Mouse (Mus musculus) limb, embryonic 14.5 days (tissue): Measurements from ENCODE around the gene Rcbtb2. TPM values are rescaled to one million over a fixed set of nuclear protein-coding genes. Genes with fewer than 3 reads are reported as not detected.

Experiments
- ATAC-seq: fragments of 200-750 bp; cut with Nextera tagmentation; 2 replicates; pipeline ENCODE4 v1.8.0; 2017; ENCODE audit warnings: low read depth, moderate number of reproducible peaks, moderate TSS enrichment; ENCODE audit not compliant: low FRiP score
- DNase-seq: peaks from one replicate; pipeline ENCODE4 v3.0.0-alpha.2; 2015; ENCODE audit warnings: low spot score
- H3K27ac ChIP-seq: fragments of 300-500 bp; sonication (generic); replicated peaks from 2 replicates; pipeline ENCODE4 v1.5.1; 2014; ENCODE audit warnings: low read depth, mild to moderate bottlenecking, low read length, moderate library complexity, mixed read lengths
- H3K27me3 ChIP-seq: fragments of 300-500 bp; sonication (generic); 2 replicates; pipeline ENCODE4 v1.6.1; 2014; ENCODE audit warnings: low read length, mixed read lengths; ENCODE audit not compliant: control insufficient read depth, insufficient read depth
- H3K36me3 ChIP-seq: fragments of 300-500 bp; sonication (generic); 2 replicates; pipeline ENCODE4 v1.6.1; 2014; ENCODE audit warnings: mild to moderate bottlenecking, low read length, moderate library complexity, mixed read lengths; ENCODE audit not compliant: control insufficient read depth, insufficient read depth
- H3K4me1 ChIP-seq: fragments of 300-500 bp; sonication (generic); 2 replicates; pipeline ENCODE4 v1.6.1; 2014; ENCODE audit warnings: antibody characterized with exemption, low read length, mixed read lengths; ENCODE audit not compliant: control insufficient read depth, insufficient read depth
- H3K4me2 ChIP-seq: fragments of 300-500 bp; sonication (generic); replicated peaks from 2 replicates; pipeline ENCODE4 v1.6.1; 2014; ENCODE audit warnings: low read depth, mild to moderate bottlenecking, low read length, moderate library complexity; ENCODE audit not compliant: severe bottlenecking
- H3K4me3 ChIP-seq: fragments of 300-500 bp; sonication (generic); replicated peaks from 2 replicates; pipeline ENCODE4 v1.5.1; 2014; ENCODE audit warnings: low read length
- H3K9ac ChIP-seq: fragments of 300-500 bp; sonication (generic); 2 replicates; pipeline ENCODE4 v1.6.1; 2014; ENCODE audit warnings: mild to moderate bottlenecking, low read depth, low read length, moderate library complexity; ENCODE audit not compliant: severe bottlenecking
- H3K9me3 ChIP-seq: fragments of 300-500 bp; sonication (generic); 2 replicates; pipeline ENCODE4 v1.6.1; 2016; ENCODE audit warnings: low read length; ENCODE audit not compliant: control insufficient read depth
- POLR2A ChIP-seq: fragments of 200-500 bp; IDR thresholded peaks from 2 replicates; pipeline ENCODE4 v1.8.0; 2012; ENCODE audit warnings: inconsistent platforms, mild to moderate bottlenecking, moderate library complexity, borderline replicate concordance; ENCODE audit not compliant: insufficient read depth, insufficient read length; ENCODE audit errors: extremely low read depth
- WGBS: fragments of 180-500 bp; shearing (Covaris S2); extraction: QIAGEN DNeasy Blood & Tissue Kit; methylation state at CpG from one replicate; pipeline ENCODE4 v1.1.7; 2014; 5-methylcytosine and 5-hydroxymethylcytosine counted together
- microRNA counts: library from miRNA; unstranded; fragments of <30 nt; microRNA quantifications from one replicate; lab custom pipeline; 2016
- microRNA-seq: library from miRNA; unstranded; fragments of <30 nt; microRNA quantifications from one replicate; pipeline ENCODE4, GENCODE M21; 2016
- polyA plus RNA-seq, 2 experiments: library from polyadenylated mRNA; depleted of rRNA in 1 of 2; stranded (reverse) in 1 of 2; unstranded in 1 of 2; fragments of >200 nt; fragmentation: Nextera tagmentation in 1 of 2; extraction: Ambion mirVana in 1 of 2; gene quantifications; 2 replicates each; pipeline versions ENCODE4 v1.2.1 to v1.2.3; 2012 to 2014

Rcbtb2 gene
- polyA plus RNA-seq, 2 experiments: 87.0 to 98.8 TPM

GRCm38 (mm10) chr14:73253453-73254251, 130.8 kb downstream of the Rcbtb2 start:
- ATAC-seq: no peak
- 84% methylated on average over 6 of the region's 6 CpGs for WGBS
- Histone ChIP-seq H3K4me1 (no peaks in the 10 kb centered on the region), H3K4me2 (no peak overlapping the region), H3K36me3 (no peaks in the 10 kb centered on the region), H3K4me3 (no peak overlapping the region), H3K9me3 (no peaks in the 10 kb centered on the region), H3K27me3 (no peaks in the 10 kb centered on the region), H3K27ac (no peak overlapping the region), H3K9ac (no peak overlapping the region)
- DNase-seq: no peak
- TF ChIP-seq POLR2A: no peak

GRCm38 (mm10) chr14:73254412-73254811, 131.6 kb downstream of the Rcbtb2 start:
- TF ChIP-seq POLR2A: no peak
- Histone ChIP-seq H3K36me3 (no peaks in the 10 kb centered on the region), H3K9me3 (no peaks in the 10 kb centered on the region), H3K9ac (no peak overlapping the region), H3K4me2 (no peak overlapping the region), H3K4me3 (no peak overlapping the region), H3K27ac (no peak overlapping the region), H3K27me3 (no peaks in the 10 kb centered on the region), H3K4me1 (no peaks in the 10 kb centered on the region)
- WGBS: 70% methylated on average over 4 of the region's 4 CpGs
- no peak for DNase-seq
- ATAC-seq: no peak

GRCm38 (mm10) chr14:73255426-73255970, 132.7 kb downstream of the Rcbtb2 start:
- DNase-seq: no peak
- no peak for TF ChIP-seq POLR2A
- no peaks in the 10 kb centered on the region for H3K9me3 ChIP-seq
- H3K36me3 ChIP-seq: no peaks in the 10 kb centered on the region
- H3K4me1 ChIP-seq: no peaks in the 10 kb centered on the region
- H3K27ac ChIP-seq: no peak overlapping the region
- 71% methylated on average over 3 of the region's 3 CpGs for WGBS
- no peak overlapping the region for H3K9ac ChIP-seq
- H3K27me3 ChIP-seq: no peaks in the 10 kb centered on the region
- ATAC-seq: no peak
- H3K4me2 ChIP-seq: no peak overlapping the region
- H3K4me3 ChIP-seq: no peak overlapping the region

GRCm38 (mm10) chr14:73257348-73257747, 134.5 kb downstream of the Rcbtb2 start:
- Histone ChIP-seq H3K4me1 (no peaks in the 10 kb centered on the region), H3K4me3 (no peak overlapping the region), H3K27ac (no peak overlapping the region), H3K27me3 (no peaks in the 10 kb centered on the region), H3K9ac (no peak overlapping the region), H3K36me3 (peaks cover 4% of the 10 kb centered on the region; the same call in 1 of the 2 replicates), H3K4me2 (no peak overlapping the region), H3K9me3 (no peaks in the 10 kb centered on the region)
- DNase-seq: no peak
- no peak for ATAC-seq
- TF ChIP-seq POLR2A: no peak
- WGBS: 74% methylated on average over 7 of the region's 7 CpGs

MicroRNAs within 50 kb of the gene (microRNA counts, 519-probe panel; counts per million panel counts)
- not detected for microRNA mmu-miR-687 (lab: Ali Mortazavi, UCI)

Small RNA genes within 50 kb of the gene (microRNA-seq; reads per million reads assigned to microRNA genes)
- gene Mir687: not detected

Other genes with a start within 250 kb of the Rcbtb2 start
- 0.20 and 0.34 TPM in 2 replicates for gene Cysltr2, start 73.9 kb upstream of the Rcbtb2 start, polyA plus RNA-seq (2012; rRNA removed)
- gene Cysltr2, start 73.9 kb upstream of the Rcbtb2 start, polyA plus RNA-seq (2014; fragmentation: Nextera tagmentation; extraction: Ambion mirVana): 0.36 TPM in 1 of 2 replicates, not detected in the other
- gene Lpar6, start 114.9 kb downstream of the Rcbtb2 start, polyA plus RNA-seq (2012; rRNA removed): 7.5 and 9.2 TPM in 2 replicates
- 12.6 and 13.6 TPM in 2 replicates for gene Lpar6, start 114.9 kb downstream of the Rcbtb2 start, polyA plus RNA-seq (2014; fragmentation: Nextera tagmentation; extraction: Ambion mirVana)
- 14.9 and 15.6 TPM in 2 replicates for gene Rb1, start 202.8 kb downstream of the Rcbtb2 start, polyA plus RNA-seq (2012; rRNA removed)
- 29.6 and 31.0 TPM in 2 replicates for gene Rb1, start 202.8 kb downstream of the Rcbtb2 start, polyA plus RNA-seq (2014; fragmentation: Nextera tagmentation; extraction: Ambion mirVana)